Mouse (Mus musculus) heart, postnatal 0 days (tissue): ENCODE data around the gene Galnt9.

ENCODE experiments used
- CTCF ChIP-seq: IDR thresholded peaks from 2 replicates; pipeline ENCODE4 v1.5.1; 2016; ENCODE audit warnings: antibody characterized with exemption, control low read depth, low read depth
- EP300 ChIP-seq: IDR thresholded peaks from 2 replicates; pipeline ENCODE4 v1.6.1; 2016; ENCODE audit warnings: antibody characterized with exemption, low read depth

- TF ChIP-seq CTCF (no peak), EP300 (no peak)
Observed at GRCm38 (mm10) chr5:110545311-110545710, 1.2 kb downstream of the Galnt9 start.
